ENCODE assay signal across 16 mouse cellular contexts in genomic region chr11:52502759-52503365, GRCm38 (mm10).
DNase-seq lines count a peak whose midpoint lies in the region; ATAC-seq lines count a peak whose summit lies in the region.
"Had no signal": no experiment of that assay in that cellular context is flagged by ENCODE, and none has a peak within 500 bp of the region (broad histone marks: within the 10 kb centered on the region; RNA-seq: fewer than 3 reads in every experiment).

No protein-coding gene starts in this region.

- no peak overlapping the region for H3K9ac ChIP-seq in kidney, embryonic 14.5 days (ENCODE audit: low read depth, low read length)
- H3K9ac ChIP-seq in intestine, embryonic 16.5 days (ENCODE audit: low read depth, low read length), result no peak overlapping the region
- H3K9ac ChIP-seq in neural tube, embryonic 11.5 days (ENCODE audit: low read length), result no peak overlapping the region
- H3K9ac ChIP-seq: heart, embryonic 12.5 days; hindbrain, embryonic 12.5 days; lung, embryonic 15.5 days had no signal

- no peaks in the 10 kb centered on the region for H3K9me3 ChIP-seq in kidney, embryonic 14.5 days (ENCODE audit: control insufficient read depth, low read length)
- no peaks in the 10 kb centered on the region for H3K9me3 ChIP-seq in intestine, embryonic 16.5 days (ENCODE audit: control insufficient read depth, low read length)
- no peaks in the 10 kb centered on the region for H3K9me3 ChIP-seq in neural tube, embryonic 11.5 days (ENCODE audit: control insufficient read depth, low read length)
- H3K9me3 ChIP-seq: G1E; hindbrain, embryonic 12.5 days; lung, embryonic 15.5 days had no signal

- H3K27ac ChIP-seq in kidney, embryonic 14.5 days (ENCODE audit: low read depth, low read length), result no peak overlapping the region
- H3K27ac ChIP-seq in intestine, embryonic 16.5 days (ENCODE audit: low read length), result peak overlapping the region; percentile 57
- no peak overlapping the region for H3K27ac ChIP-seq in neural tube, embryonic 11.5 days (ENCODE audit: low read depth, low read length)
- H3K27ac ChIP-seq: gastrocnemius, adult 2 months; hindbrain, embryonic 12.5 days; lung, embryonic 15.5 days had no signal

- ATAC-seq in kidney, embryonic 14.5 days (ENCODE audit: low FRiP score, low TSS enrichment), result peak; percentile 55
- peak; percentile 76 for ATAC-seq in intestine, embryonic 16.5 days
- ATAC-seq in neural tube, embryonic 11.5 days (ENCODE audit: insufficient read depth, low FRiP score, low TSS enrichment), result no peak
- ATAC-seq in granulocyte monocyte progenitor cell, adult 5-6 weeks (replicated peaks; ENCODE audit: poor library complexity, severe bottlenecking), result no peak
- ATAC-seq: activated CD4-positive, CD25-positive, alpha-beta regulatory T cell, adult 4 months had no signal

- no peak overlapping the region for H3K4me2 ChIP-seq in kidney, embryonic 14.5 days (replicated peaks; ENCODE audit: low read depth, low read length)
- H3K4me2 ChIP-seq in intestine, embryonic 16.5 days (ENCODE audit: low read depth, low read length), result no peak overlapping the region
- H3K4me2 ChIP-seq in neural tube, embryonic 11.5 days (ENCODE audit: low read depth), result no peak overlapping the region
- H3K4me2 ChIP-seq: heart, embryonic 12.5 days; hindbrain, embryonic 12.5 days; lung, embryonic 15.5 days had no signal

- no peak for DNase-seq in kidney, adult 18-20 months
- peak; percentile 66 for DNase-seq in adrenal gland, postnatal 14 days
- peak; percentile 38 for DNase-seq in neural tube, embryonic 11.5 days (ENCODE audit: low spot score)
- DNase-seq in cerebellum, adult 9-11 months, result no peak
- no peak for DNase-seq in adipocyte (ENCODE audit: low spot score)
- DNase-seq: B cell, adult 2 months; gastrocnemius, adult 2 months; left cerebral cortex, postnatal 4 days had no signal

- no peaks in the 10 kb centered on the region for H3K36me3 ChIP-seq in kidney, embryonic 14.5 days (ENCODE audit: control insufficient read depth, insufficient read depth, low read length)
- H3K36me3 ChIP-seq in intestine, embryonic 16.5 days (ENCODE audit: control insufficient read depth, insufficient read depth, low read length), result no peaks in the 10 kb centered on the region
- H3K36me3 ChIP-seq in neural tube, embryonic 11.5 days (ENCODE audit: control insufficient read depth, insufficient read depth, low read length), result no peaks in the 10 kb centered on the region
- H3K36me3 ChIP-seq: G1E; heart, embryonic 12.5 days; hindbrain, embryonic 12.5 days; lung, embryonic 15.5 days had no signal

- peaks cover 11% of the 10 kb centered on the region for H3K4me1 ChIP-seq in kidney, embryonic 14.5 days (ENCODE audit: control insufficient read depth, insufficient read depth, low read length)
- peaks cover 7% of the 10 kb centered on the region for H3K4me1 ChIP-seq in intestine, embryonic 16.5 days (ENCODE audit: control insufficient read depth, insufficient read depth, low read length)
- H3K4me1 ChIP-seq in neural tube, embryonic 11.5 days (ENCODE audit: control insufficient read depth, insufficient read depth, low read length), result no peaks in the 10 kb centered on the region
- H3K4me1 ChIP-seq: heart, embryonic 12.5 days; lung, embryonic 15.5 days had no signal

- 16% methylated on average over 10 of the region's 10 CpGs for WGBS in kidney, embryonic 14.5 days
- 11% methylated on average over 10 of the region's 10 CpGs for WGBS in intestine, embryonic 16.5 days
- WGBS in neural tube, embryonic 11.5 days, result 21% methylated on average over 10 of the region's 10 CpGs

- H3K27me3 ChIP-seq in kidney, embryonic 14.5 days (ENCODE audit: control insufficient read depth, insufficient read depth, low read length), result no peaks in the 10 kb centered on the region
- H3K27me3 ChIP-seq in intestine, embryonic 16.5 days (replicated peaks; ENCODE audit: control insufficient read depth, insufficient read depth, low read length), result no peaks in the 10 kb centered on the region
- no peaks in the 10 kb centered on the region for H3K27me3 ChIP-seq in neural tube, embryonic 11.5 days (ENCODE audit: control insufficient read depth, insufficient read depth, low read length)
- H3K27me3 ChIP-seq: heart, embryonic 12.5 days; hindbrain, embryonic 12.5 days; lung, embryonic 15.5 days had no signal

- H3K4me3 ChIP-seq in kidney, embryonic 14.5 days (ENCODE audit: low read length), result no peak overlapping the region
- H3K4me3 ChIP-seq in intestine, embryonic 16.5 days (ENCODE audit: low read length), result no peak overlapping the region
- no peak overlapping the region for H3K4me3 ChIP-seq in neural tube, embryonic 11.5 days (ENCODE audit: low read depth, low read length)
- H3K4me3 ChIP-seq: gastrocnemius, adult 2 months; heart, embryonic 12.5 days; hindbrain, embryonic 12.5 days; lung, embryonic 15.5 days had no signal

Comparison
In these comparisons a context has a peak if more than half of its experiments do, and no peak if none do; other contexts are left out.
1. ATAC-seq: peak in kidney, embryonic 14.5 days (single experiment) and intestine, embryonic 16.5 days (single experiment); none in neural tube, embryonic 11.5 days (single experiment) and granulocyte monocyte progenitor cell, adult 5-6 weeks (single experiment).
2. DNase-seq: peak in adrenal gland, postnatal 14 days (single experiment) and neural tube, embryonic 11.5 days (single experiment); none in kidney, adult 18-20 months (single experiment), cerebellum, adult 9-11 months (single experiment) and adipocyte (single experiment).